Mouse (Mus musculus): ENCODE measurements at regions not wholly inside any gene's neighbourhood (a gene's known extent, or its start where the extent isn't known, plus 50 kb on each side); places are given as distances from the start of the nearest gene placed in this dataset.

DNA sequence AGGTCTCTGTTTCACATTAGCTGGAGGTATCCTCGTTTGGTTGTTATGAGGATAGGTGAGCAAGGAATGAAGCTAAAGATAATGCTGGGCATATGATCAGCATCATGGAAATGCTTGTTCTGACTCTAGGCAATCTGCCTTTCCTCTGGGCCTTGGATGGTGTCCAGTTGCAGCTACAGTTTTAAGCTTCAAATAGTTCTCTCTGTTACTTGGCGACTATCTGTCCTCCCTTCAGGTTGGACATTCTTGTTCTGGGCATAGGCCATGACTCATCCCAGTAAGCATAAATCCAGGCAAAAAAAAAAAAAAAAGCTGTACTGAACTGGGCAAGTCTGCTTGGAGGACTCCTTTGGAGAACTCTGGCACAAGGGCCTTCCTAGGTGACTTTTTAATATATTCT lies 776.9 kb downstream of the Kcnma1 start:
- no peak for TF ChIP-seq CTCF (IDR thresholded peaks at IDR 0.05)
- in situ Hi-C loops (cut with MboI; ENCODE audit: low pct_unique_long_range_greater_than_20kb), result loop anchor here (10.0 kb wide), 1 partner anchor 353 kb away; no protein-coding TSS in a partner anchor
- peak; percentile 41 for DNase-seq (ENCODE audit: low read depth, low spot score)
- ChIA-PET POLR2A (interaction anchor here (0.6 to 0.8 kb wide), 2 partner anchors 45 to 166 kb away, joined by 4 read pairs; no protein-coding TSS in a partner anchor), CTCF (interaction anchor here (0.7 kb wide), 1 partner anchor 74 kb away, joined by 3 read pairs; no protein-coding TSS in a partner anchor)
- peak; percentile 62 for ATAC-seq
- H3K27me3 ChIP-seq, result no peaks in the 10 kb centered on the region

DNA sequence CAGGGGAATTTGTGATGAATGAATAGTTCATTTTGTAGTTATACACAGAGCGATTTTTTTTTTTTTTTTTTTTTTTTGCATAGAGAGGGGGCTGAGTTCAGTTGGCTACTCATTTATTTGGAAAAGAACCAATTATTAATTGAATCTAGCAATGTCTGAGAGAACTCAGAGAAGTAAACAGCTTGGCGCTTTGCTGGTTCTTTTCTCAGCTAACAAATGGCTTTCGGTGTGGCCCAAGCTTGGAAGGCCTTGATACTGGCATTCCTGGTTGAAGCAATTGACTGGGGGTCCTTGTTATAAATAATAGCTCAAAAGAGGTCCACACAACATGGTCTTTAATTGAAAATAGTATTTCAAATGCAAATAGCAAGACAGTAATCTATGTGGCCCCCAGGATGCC lies 815.6 kb downstream of the Kcnma1 start:
- CTCF ChIA-PET, result no interaction called here
- ATAC-seq (no peak), DNase-seq (ENCODE audit: low read depth, low spot score) (no peak)
- no peak for TF ChIP-seq CTCF (IDR thresholded peaks at IDR 0.05)
- peaks cover 10% of the 10 kb centered on the region for H3K27me3 ChIP-seq
- in situ Hi-C loops (cut with MboI; ENCODE audit: low pct_unique_long_range_greater_than_20kb), result no loop called here
- POLR2A ChIA-PET, result interaction anchor here (0.8 kb wide), 1 partner anchor 19 kb away, joined by 3 read pairs; no protein-coding TSS in a partner anchor

DNA sequence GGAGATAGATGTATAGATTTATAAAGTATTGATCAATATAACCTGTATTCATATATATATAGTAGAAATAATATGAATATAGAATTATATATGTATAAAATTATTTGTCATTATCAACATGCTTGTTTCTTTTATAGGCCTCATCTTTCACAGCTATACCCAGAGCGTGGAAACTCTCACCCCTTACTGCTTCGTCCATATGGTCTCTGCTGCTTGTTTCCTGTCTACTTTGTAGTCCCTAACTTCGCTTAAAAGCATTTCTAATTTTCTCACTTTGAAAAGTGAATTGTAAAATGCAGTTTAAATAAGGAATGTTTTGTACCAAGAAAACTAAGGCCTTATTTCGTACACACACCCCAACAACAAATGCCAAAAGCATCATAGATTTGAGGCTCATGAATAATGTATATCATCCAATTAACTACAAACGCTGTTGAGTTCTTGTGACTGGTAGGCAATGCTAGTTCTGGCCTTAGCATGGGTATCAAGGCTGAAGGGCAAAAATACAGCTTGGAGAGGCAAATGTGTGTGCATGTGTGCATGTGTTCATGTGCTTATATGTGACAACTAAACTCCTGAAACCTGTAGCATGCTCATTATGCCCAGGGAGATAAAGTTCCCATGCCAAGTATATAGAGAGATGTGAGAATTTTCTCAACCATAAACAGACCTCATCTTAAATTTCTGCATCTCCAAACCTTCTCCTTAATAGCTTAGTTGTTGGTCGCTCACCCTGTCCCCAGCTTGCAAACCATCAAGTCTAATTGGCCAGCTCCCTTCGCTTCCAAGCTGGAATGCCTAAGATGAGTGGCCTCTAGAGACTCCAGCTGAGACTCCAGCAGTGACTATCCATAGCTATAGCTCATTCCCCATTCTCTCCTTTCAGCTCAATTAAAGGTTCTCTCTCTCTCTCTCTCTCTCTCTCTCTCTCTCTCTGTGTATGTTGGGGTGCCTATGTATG lies 819.4 kb downstream of the Kcnma1 start:
- no peak for TF ChIP-seq CTCF (IDR thresholded peaks at IDR 0.05)
- in situ Hi-C loops (cut with MboI; ENCODE audit: low pct_unique_long_range_greater_than_20kb), result no loop called here
- ATAC-seq, result no peak
- ChIA-PET POLR2A (no interaction called here), CTCF (interaction anchor here (1.4 kb wide), 1 partner anchor 12 kb away, joined by 7 read pairs; no protein-coding TSS in a partner anchor)
- H3K27me3 ChIP-seq, result peaks cover 3% of the 10 kb centered on the region
- no peak for DNase-seq (ENCODE audit: low read depth, low spot score)

DNA sequence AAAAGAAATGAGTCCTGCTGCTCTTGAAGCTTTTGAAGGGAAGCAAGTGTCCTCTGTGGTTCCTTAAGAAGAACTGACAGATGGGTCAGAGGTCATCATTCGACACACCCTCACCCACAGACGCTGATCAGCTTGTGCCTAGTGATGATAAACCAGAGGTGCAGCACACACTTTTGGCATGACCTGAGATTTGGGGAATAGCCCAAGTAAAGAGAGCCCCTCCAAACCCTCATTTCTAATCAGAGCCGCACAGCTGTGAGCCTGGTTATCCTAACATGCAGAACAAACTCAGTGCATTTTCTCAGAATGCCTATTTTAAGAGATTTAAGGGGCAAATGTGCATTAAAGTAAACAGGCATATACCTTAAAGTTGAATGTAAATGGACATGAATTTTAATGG lies 821.7 kb downstream of the Kcnma1 start:
- ChIA-PET POLR2A (no interaction called here), CTCF (no interaction called here)
- no peak for TF ChIP-seq CTCF (IDR thresholded peaks at IDR 0.05)
- DNase-seq (ENCODE audit: low read depth, low spot score), result no peak
- H3K27me3 ChIP-seq, result peaks cover 3% of the 10 kb centered on the region
- no peak for ATAC-seq
- in situ Hi-C loops (cut with MboI; ENCODE audit: low pct_unique_long_range_greater_than_20kb), result no loop called here

DNA sequence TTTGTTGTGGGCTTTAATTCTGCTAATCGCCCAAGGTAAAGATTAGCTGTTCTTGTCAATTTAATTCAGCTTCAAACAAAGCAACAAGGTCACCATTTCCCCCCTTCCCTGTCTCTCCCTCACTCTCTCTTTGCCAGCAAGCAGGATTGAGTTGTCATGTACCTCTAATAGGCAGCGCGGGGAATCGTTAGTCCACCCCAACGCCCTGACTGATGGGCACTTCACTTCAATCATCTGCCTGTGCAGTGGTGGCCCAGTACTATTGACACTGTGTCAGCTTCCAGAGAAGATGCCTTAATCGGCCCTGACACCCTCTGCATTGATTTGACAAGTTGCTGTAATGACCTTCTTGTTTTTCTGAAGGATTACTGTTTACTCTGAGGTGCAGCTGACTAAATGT lies 828.9 kb downstream of the Kcnma1 start:
- no peak for TF ChIP-seq CTCF (IDR thresholded peaks at IDR 0.05)
- DNase-seq (ENCODE audit: low read depth, low spot score), result no peak
- in situ Hi-C loops (cut with MboI; ENCODE audit: low pct_unique_long_range_greater_than_20kb), result no loop called here
- ChIA-PET POLR2A (interaction anchor here (0.8 kb wide), 1 partner anchor 12 kb away, joined by 3 read pairs; no protein-coding TSS in a partner anchor), CTCF (no interaction called here)
- ATAC-seq, result no peak
- peaks cover 3% of the 10 kb centered on the region for H3K27me3 ChIP-seq

DNA sequence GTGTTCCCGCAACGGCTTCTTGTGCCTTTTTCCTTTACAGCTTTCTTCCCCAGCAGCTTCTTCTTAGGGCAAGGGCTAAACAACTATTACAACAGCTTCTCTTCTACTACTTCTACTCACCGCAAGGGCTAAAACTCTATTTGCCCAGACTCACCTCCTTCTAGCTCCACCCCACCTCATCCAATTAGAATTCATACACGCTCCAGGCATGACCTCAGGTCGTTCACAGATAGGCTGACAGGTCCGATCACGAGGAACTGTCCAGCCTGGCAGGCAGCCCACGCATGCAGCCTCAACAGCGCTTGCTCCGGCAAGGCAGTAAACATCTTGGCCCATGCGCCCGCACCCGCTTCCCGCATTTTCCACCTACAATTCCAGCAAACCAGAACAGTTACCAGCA lies 844.9 kb downstream of the Kcnma1 start:
- peaks cover 15% of the 10 kb centered on the region for H3K27me3 ChIP-seq
- ChIA-PET CTCF (no interaction called here), POLR2A (no interaction called here)
- in situ Hi-C loops (cut with MboI; ENCODE audit: low pct_unique_long_range_greater_than_20kb), result no loop called here
- ATAC-seq (no peak), DNase-seq (ENCODE audit: low read depth, low spot score) (no peak)
- TF ChIP-seq CTCF (IDR thresholded peaks at IDR 0.05), result no peak

DNA sequence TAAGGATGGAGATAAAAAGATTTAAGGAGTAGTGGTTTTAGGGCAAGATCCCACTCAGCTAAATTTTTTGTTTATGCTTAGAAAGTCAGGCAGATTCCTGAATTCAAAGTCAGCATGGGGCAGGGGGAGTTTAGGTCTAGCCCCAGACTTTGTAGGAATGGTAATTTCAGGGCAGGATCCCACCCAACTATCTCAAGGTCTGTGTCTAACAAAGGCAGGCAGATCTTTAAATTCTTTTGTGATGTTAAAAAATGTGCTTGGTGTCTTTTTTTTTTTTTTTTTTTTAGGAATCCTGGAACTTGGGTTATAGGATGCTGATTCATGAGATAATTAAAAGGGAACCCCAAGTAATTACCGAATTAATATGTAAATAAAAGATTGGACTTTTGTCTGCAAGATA lies 853.7 kb downstream of the Kcnma1 start:
- ChIA-PET POLR2A (no interaction called here), CTCF (no interaction called here)
- in situ Hi-C loops (cut with MboI; ENCODE audit: low pct_unique_long_range_greater_than_20kb), result no loop called here
- H3K27me3 ChIP-seq, result no peaks in the 10 kb centered on the region
- ATAC-seq (no peak), DNase-seq (ENCODE audit: low read depth, low spot score) (no peak)
- TF ChIP-seq CTCF (IDR thresholded peaks at IDR 0.05), result no peak

DNA sequence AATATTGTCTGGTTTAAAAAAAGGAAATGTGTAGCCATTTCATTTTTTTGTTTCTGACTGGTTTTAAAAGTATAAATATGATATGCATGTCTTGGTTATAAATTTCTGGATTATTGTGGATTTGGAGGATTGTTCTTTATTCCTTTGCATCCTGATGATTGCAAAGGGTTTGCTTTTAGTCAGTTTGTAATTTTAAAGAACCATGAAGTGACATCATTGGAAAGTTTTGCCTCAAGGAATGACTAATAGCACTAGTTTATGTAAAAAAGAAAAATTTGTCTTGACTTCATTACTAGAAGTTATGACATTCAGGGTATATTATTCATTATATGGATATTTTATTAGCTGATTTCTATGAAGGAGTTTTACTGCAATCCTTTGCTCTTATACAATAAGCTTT lies 863.9 kb downstream of the Kcnma1 start:
- H3K27me3 ChIP-seq, result no peaks in the 10 kb centered on the region
- POLR2A ChIA-PET, result no interaction called here
- in situ Hi-C loops (cut with MboI; ENCODE audit: low pct_unique_long_range_greater_than_20kb), result no loop called here
- ATAC-seq (no peak), DNase-seq (ENCODE audit: low read depth, low spot score) (no peak)
- TF ChIP-seq CTCF (IDR thresholded peaks at IDR 0.05), result no peak
- CTCF ChIA-PET, result no interaction called here

DNA sequence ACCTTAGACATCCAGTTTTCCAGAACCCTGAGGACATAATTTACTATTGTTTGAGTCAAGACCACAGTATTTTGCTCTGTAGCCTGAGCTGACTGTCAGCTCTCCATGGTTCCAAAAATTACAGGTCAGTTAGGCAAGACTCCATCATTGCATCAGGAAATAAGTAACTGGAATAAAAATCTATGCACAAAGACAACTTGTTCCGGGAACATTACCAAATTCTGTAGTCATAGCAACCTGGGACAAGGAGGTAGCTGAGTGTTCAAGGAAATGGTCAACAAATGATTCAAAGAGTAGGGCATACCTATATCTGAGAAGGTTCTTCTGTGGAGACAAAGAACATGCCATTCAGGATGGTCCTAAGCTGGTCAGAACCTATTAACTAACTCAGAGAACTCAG lies 867.3 kb downstream of the Kcnma1 start:
- H3K27me3 ChIP-seq, result no peaks in the 10 kb centered on the region
- POLR2A ChIA-PET, result no interaction called here
- no peak for TF ChIP-seq CTCF (IDR thresholded peaks at IDR 0.05)
- DNase-seq (ENCODE audit: low read depth, low spot score) (no peak), ATAC-seq (no peak)
- in situ Hi-C loops (cut with MboI; ENCODE audit: low pct_unique_long_range_greater_than_20kb), result no loop called here
- CTCF ChIA-PET, result no interaction called here

DNA sequence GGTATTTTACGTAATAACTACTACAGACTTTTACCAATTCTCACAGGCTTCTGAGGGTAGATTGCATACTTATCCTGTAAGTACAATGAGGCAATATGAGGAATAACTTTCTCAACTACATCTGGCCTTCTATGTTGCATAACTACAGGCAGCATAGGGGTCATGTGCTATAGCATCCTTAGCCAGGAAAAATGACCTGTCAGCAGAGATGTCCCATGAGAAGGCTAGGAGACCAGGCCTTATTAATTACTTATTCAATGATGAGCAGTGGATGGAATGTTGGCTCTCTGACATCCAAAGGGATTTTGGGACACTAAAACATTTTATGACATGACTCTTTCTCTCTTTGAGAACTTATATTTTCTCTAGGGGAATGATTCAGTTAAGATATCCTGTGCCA lies 873.9 kb downstream of the Kcnma1 start:
- ATAC-seq (no peak), DNase-seq (ENCODE audit: low read depth, low spot score) (no peak)
- no peaks in the 10 kb centered on the region for H3K27me3 ChIP-seq
- ChIA-PET CTCF (no interaction called here), POLR2A (no interaction called here)
- in situ Hi-C loops (cut with MboI; ENCODE audit: low pct_unique_long_range_greater_than_20kb), result no loop called here
- no peak for TF ChIP-seq CTCF (IDR thresholded peaks at IDR 0.05)

DNA sequence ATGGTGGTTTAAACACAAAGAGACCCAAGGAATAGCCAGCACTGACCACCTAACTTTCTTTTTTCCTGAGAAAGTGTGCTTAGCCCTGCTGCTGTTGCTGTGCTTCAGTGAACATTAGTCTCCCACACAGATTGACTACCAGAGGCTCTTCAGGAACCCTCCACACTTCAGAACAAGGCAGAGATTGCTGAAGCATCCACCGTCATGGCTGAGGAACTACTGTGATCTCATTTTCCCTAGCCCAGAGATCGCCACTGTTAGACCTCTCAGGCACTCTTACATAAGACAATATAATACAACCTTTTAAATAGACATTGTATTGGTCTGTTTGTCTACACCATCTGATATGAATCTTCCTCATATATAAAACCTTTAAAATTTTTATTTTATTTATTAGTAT lies 879.6 kb downstream of the Kcnma1 start:
- no peak for TF ChIP-seq CTCF (IDR thresholded peaks at IDR 0.05)
- ChIA-PET POLR2A (no interaction called here), CTCF (no interaction called here)
- no peak for DNase-seq (ENCODE audit: low read depth, low spot score)
- ATAC-seq, result no peak
- in situ Hi-C loops (cut with MboI; ENCODE audit: low pct_unique_long_range_greater_than_20kb), result loop anchor here (10.0 kb wide), 1 partner anchor 320 kb away; no protein-coding TSS in a partner anchor
- no peaks in the 10 kb centered on the region for H3K27me3 ChIP-seq

Data from Patski (cell line).